Mouse (Mus musculus) leukemia stem cell, adult 10-12 weeks (primary cell): Measurements from ENCODE around the gene Fxr1. TPM values are rescaled to one million over a fixed set of nuclear protein-coding genes. Genes with fewer than 3 reads are reported as not detected.

ENCODE experiments used
- polyA plus RNA-seq: library from polyadenylated mRNA; stranded (reverse); fragments of >175 nt; gene quantifications from 2 replicates; pipeline ENCODE4 v1.2.3, GENCODE M21; 2012; ENCODE audit warnings: low replicate concordance

The Fxr1 gene
- polyA plus RNA-seq = 2.6 and 8.9 TPM in 2 replicates

DNA sequence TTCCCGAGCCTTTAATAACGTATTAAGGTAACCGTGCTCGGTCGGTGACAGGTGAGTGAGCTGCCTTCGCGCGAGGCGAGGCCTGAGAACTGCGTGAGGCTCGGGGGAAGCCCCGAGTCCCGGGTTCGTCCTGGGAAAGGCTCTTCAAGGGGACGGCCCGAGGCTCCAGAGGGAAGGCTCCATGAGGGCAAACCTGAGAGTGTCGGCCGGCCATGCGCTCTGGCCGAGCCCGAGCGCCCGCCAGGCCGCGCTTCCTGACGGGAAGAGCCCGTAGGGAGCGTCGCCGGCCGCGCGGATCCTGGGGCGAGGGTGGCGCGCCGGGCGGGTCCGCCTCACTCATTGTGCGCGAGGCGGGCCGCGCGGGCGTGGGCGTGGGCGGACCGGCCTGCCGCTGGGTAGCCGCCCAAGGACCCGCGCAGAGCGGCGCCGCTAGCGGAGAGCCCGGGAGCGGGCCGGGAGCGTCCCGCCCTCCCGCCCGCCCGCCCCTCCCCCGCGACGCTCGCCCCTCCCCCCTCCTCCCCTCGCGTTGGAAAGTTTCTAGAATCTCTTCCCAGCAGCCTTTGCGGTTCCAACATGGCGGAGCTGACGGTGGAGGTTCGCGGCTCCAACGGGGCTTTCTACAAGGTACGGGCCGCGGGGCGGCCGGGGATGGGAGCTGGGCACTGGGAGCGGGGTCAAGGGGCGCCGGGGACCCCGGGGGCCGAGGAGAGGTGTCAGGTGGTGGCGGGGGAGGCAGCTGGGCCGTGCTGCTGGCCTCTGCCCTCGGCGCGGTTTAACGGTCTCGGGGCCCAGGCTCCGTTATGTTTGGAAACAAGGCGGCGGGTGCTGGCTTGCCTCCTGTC is at the start of gene Fxr1:
Gene Fxr1 (plus strand): TSS at position 404 of the 842 bp plus-strand sequence.

GRCm38 (mm10) chr3:34080900-34081662 is 61.3 kb downstream of the Fxr1 start, which contains the start of gene Dnajc19:
Gene Dnajc19 (minus strand): TSS chr3:34081321.

Other genes starting within 250 kb of the Fxr1 start
- 27.3 and 76.4 TPM in 2 replicates for gene Ttc14, start 220.1 kb upstream of the Fxr1 start, polyA plus RNA-seq
- not detected in 2 replicates for gene Ccdc39, start 175.6 kb upstream of the Fxr1 start, polyA plus RNA-seq
- gene Dnajc19, start 61.4 kb downstream of the Fxr1 start, polyA plus RNA-seq = 13.0 and 19.7 TPM in 2 replicates